ENCODE assay signal across 9 mouse cellular contexts in genomic region chr12:17808542-17808941, GRCm38 (mm10).
DNase-seq lines count a peak whose midpoint lies in the region; ATAC-seq and TF ChIP-seq lines count a peak whose summit lies in the region.
"Had no signal": no experiment of that assay in that cellular context is flagged by ENCODE, and none has a peak within 500 bp of the region (broad histone marks: within the 10 kb centered on the region; RNA-seq: fewer than 3 reads in every experiment).

No protein-coding gene starts in this region.

- no peaks in the 10 kb centered on the region for H3K9me3 ChIP-seq in heart, postnatal 0 days (replicated peaks; ENCODE audit: control insufficient read depth, low read length)
- no peaks in the 10 kb centered on the region for H3K9me3 ChIP-seq in midbrain, embryonic 11.5 days (ENCODE audit: control insufficient read depth, low read length)
- H3K9me3 ChIP-seq: lung, embryonic 15.5 days had no signal

- POLR2A ChIA-PET in Patski (lab: Charles Lee) = no interaction called here

- no peak overlapping the region for H3K27ac ChIP-seq in heart, postnatal 0 days (ENCODE audit: low read depth)
- no peak overlapping the region for H3K27ac ChIP-seq in midbrain, embryonic 11.5 days (ENCODE audit: low read depth, low read length)
- H3K27ac ChIP-seq: lung, embryonic 15.5 days had no signal

- ATAC-seq in cerebellum, adult (ENCODE audit: insufficient number of reproducible peaks, low FRiP score, low TSS enrichment) = no peak
- no peak for ATAC-seq in Patski
- no peak; the same call in 1 of the 2 replicates for ATAC-seq in heart, postnatal 0 days (ENCODE audit: insufficient read depth, low read depth)
- no peak for ATAC-seq in midbrain, embryonic 11.5 days (ENCODE audit: low FRiP score)

- 24% methylated on average over 2 of the region's 2 CpGs for WGBS in heart, postnatal 0 days
- WGBS in midbrain, embryonic 11.5 days = 42% methylated on average over 2 of the region's 2 CpGs

- H3K4me2 ChIP-seq in heart, postnatal 0 days (ENCODE audit: low read depth, low read length) = no peak overlapping the region
- no peak overlapping the region for H3K4me2 ChIP-seq in midbrain, embryonic 11.5 days
- H3K4me2 ChIP-seq: lung, embryonic 15.5 days had no signal

- in situ Hi-C loops in Patski (cut with MboI; ENCODE audit: low pct_unique_long_range_greater_than_20kb) = loop anchor here (5.0 kb wide), 1 partner anchor 441 kb away; no protein-coding TSS in a partner anchor

- no peak overlapping the region for H3K4me3 ChIP-seq in heart, postnatal 0 days (ENCODE audit: low read depth, low read length)
- no peak overlapping the region for H3K4me3 ChIP-seq in midbrain, embryonic 11.5 days (ENCODE audit: low read depth, low read length)
- H3K4me3 ChIP-seq: lung, embryonic 15.5 days had no signal

- no peaks in the 10 kb centered on the region for H3K27me3 ChIP-seq in Patski
- H3K27me3 ChIP-seq in heart, postnatal 0 days (ENCODE audit: control insufficient read depth, insufficient read depth, low read length) = no peaks in the 10 kb centered on the region
- no peaks in the 10 kb centered on the region for H3K27me3 ChIP-seq in midbrain, embryonic 11.5 days (ENCODE audit: control insufficient read depth, insufficient read depth, low read length)
- H3K27me3 ChIP-seq: lung, embryonic 15.5 days had no signal

- TF ChIP-seq EP300 in heart, postnatal 0 days (IDR thresholded peaks at IDR 0.05; ENCODE audit: low read depth) = no peak

- CTCF ChIA-PET in Patski (lab: Charles Lee) = interaction anchor here (1.0 to 2.3 kb wide), 6 partner anchors 142 to 449 kb away, joined by 3 to 11 read pairs (median 4); no protein-coding TSS in a partner anchor

- peak; percentile 70 for TF ChIP-seq CTCF in Patski (IDR thresholded peaks at IDR 0.05)
- TF ChIP-seq CTCF in heart, postnatal 0 days (IDR thresholded peaks at IDR 0.05; ENCODE audit: low read depth) = peak; percentile 95

- DNase-seq in cerebellum, adult 11 months = peak; percentile 55
- DNase-seq in Patski (ENCODE audit: low read depth, low spot score) = no peak
- peak; percentile 62 to 85 for DNase-seq in cerebellum, postnatal 25 days
- peak; percentile 62 for DNase-seq in heart, postnatal 0 days (ENCODE audit: low spot score)
- peak; percentile 39 to 75 for DNase-seq in layer of hippocampus, postnatal 25 days (ENCODE audit: extremely low spot score in 1 of 2, low spot score in 1 of 2)
- DNase-seq in midbrain, embryonic 11.5 days (ENCODE audit: low spot score, missing footprints) = peak; percentile 90
- DNase-seq in spleen, postnatal 4 days (ENCODE audit: low spot score in 2 of 2) = peak; percentile 29 to 67

- H3K4me1 ChIP-seq in heart, postnatal 0 days (ENCODE audit: control insufficient read depth, insufficient read depth) = no peaks in the 10 kb centered on the region
- no peaks in the 10 kb centered on the region for H3K4me1 ChIP-seq in midbrain, embryonic 11.5 days (ENCODE audit: control insufficient read depth, insufficient read depth, low read length)
- H3K4me1 ChIP-seq: lung, embryonic 15.5 days had no signal

- no peaks in the 10 kb centered on the region for H3K36me3 ChIP-seq in heart, postnatal 0 days (replicated peaks; ENCODE audit: control insufficient read depth, insufficient read depth, low read length)
- H3K36me3 ChIP-seq in midbrain, embryonic 11.5 days (ENCODE audit: control insufficient read depth, insufficient read depth, low read length) = no peaks in the 10 kb centered on the region
- H3K36me3 ChIP-seq: lung, embryonic 15.5 days had no signal

- H3K9ac ChIP-seq in heart, postnatal 0 days (replicated peaks; ENCODE audit: low read depth, low read length) = no peak overlapping the region
- H3K9ac ChIP-seq in midbrain, embryonic 11.5 days (ENCODE audit: low read length) = no peak overlapping the region
- H3K9ac ChIP-seq: lung, embryonic 15.5 days had no signal
